Mouse (Mus musculus) liver, postnatal 0 days (tissue): Measurements from ENCODE around the gene Adad1. TPM values are rescaled to one million over a fixed set of nuclear protein-coding genes. Genes with fewer than 3 reads are reported as not detected.

Experiments used
- ATAC-seq: fragments of 200-750 bp; cut with Nextera tagmentation; 2 replicates; pipeline ENCODE4 v1.8.0; 2017; ENCODE audit warnings: mild to moderate bottlenecking, moderate library complexity
- DNase-seq: peaks from one replicate; pipeline ENCODE4 v3.0.0-alpha.2; 2016
- H3K27ac ChIP-seq: fragments of 300-500 bp; sonication (generic); 2 replicates; pipeline ENCODE4 v1.5.1; 2014; ENCODE audit warnings: antibody characterized with exemption, moderate library complexity, mild to moderate bottlenecking, low read depth
- H3K27me3 ChIP-seq: fragments of 300-500 bp; sonication (generic); 2 replicates; pipeline ENCODE4 v1.6.1; 2014; ENCODE audit warnings: low read length, control low read depth, mixed read lengths; ENCODE audit not compliant: insufficient read depth
- H3K36me3 ChIP-seq: fragments of 300-500 bp; sonication (generic); replicated peaks from 2 replicates; pipeline ENCODE4 v1.6.1; 2014; ENCODE audit warnings: mild to moderate bottlenecking, control low read depth, low read length, moderate library complexity, mixed read lengths; ENCODE audit not compliant: insufficient read depth
- H3K4me1 ChIP-seq: fragments of 300-500 bp; sonication (generic); 2 replicates; pipeline ENCODE4 v1.6.1; 2014; ENCODE audit warnings: antibody characterized with exemption, mild to moderate bottlenecking, control low read depth; ENCODE audit not compliant: insufficient read depth
- H3K4me2 ChIP-seq: fragments of 300-500 bp; sonication (generic); 2 replicates; pipeline ENCODE4 v1.6.1; 2014; ENCODE audit warnings: low read depth, mild to moderate bottlenecking, low read length, moderate library complexity, mixed read lengths
- H3K4me3 ChIP-seq: fragments of 300-500 bp; sonication (generic); 2 replicates; pipeline ENCODE4 v1.5.1; 2014; ENCODE audit warnings: low read depth, low read length
- H3K9ac ChIP-seq: fragments of 300-500 bp; sonication (generic); replicated peaks from 2 replicates; pipeline ENCODE4 v1.6.1; 2014; ENCODE audit warnings: mild to moderate bottlenecking, moderate library complexity
- H3K9me3 ChIP-seq: fragments of 300-500 bp; sonication (generic); 2 replicates; pipeline ENCODE4 v1.6.1; 2016; ENCODE audit warnings: mild to moderate bottlenecking, control low read depth, low read length, mixed read lengths
- CTCF ChIP-seq: sonication (generic); IDR thresholded peaks from 2 replicates; pipeline ENCODE4 v1.5.1; 2016; ENCODE audit warnings: antibody characterized with exemption, low read depth
- EP300 ChIP-seq: IDR thresholded peaks from 2 replicates; pipeline ENCODE4 v1.6.1; 2016; ENCODE audit warnings: antibody characterized with exemption, low read depth, mild to moderate bottlenecking
- WGBS: fragments of 180-500 bp; shearing (Covaris S2); extraction: QIAGEN DNeasy Blood & Tissue Kit; methylation state at CpG from one replicate; pipeline ENCODE4 v1.1.7; 2014; ENCODE audit not compliant: insufficient replicate concordance; 5-methylcytosine and 5-hydroxymethylcytosine counted together
- polyA plus RNA-seq: library from polyadenylated mRNA; unstranded; fragments of >200 nt; fragmentation: Nextera tagmentation; extraction: Ambion mirVana; gene quantifications from 2 replicates; pipeline ENCODE4 v1.2.1, GENCODE M21; 2015

Adad1 gene
- polyA plus RNA-seq, 1 experiment from 2014 or later = 0.04 TPM

DNA sequence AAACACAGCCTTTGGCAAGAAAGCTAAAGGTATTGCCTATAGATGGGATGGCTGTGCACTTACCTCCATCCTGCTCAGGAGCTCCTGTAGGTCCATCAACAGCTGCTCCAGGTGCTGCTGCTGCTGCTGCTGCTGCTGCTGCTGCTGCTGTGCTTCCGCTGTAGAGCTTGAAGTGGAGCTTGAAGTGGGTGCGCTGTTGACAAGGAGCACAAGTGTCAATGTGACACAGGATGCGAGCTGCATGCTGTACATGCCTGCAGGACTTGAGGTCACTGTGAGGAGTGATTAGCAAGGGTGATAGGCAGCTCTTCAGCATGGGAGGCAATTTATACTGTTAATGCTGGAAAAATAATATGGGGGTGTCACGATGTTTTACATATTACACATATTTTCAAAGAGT is 62.3 kb downstream of the Adad1 start, which contains the start of gene Il2:
Gene Il2, minus strand, starts transcription at position 305 of the 400 bp plus-strand sequence.
- Histone ChIP-seq H3K4me2 (no peak within 1 kb of the TSS), H3K27me3 (no peaks in the 10 kb centered on the region), H3K9ac (no peak within 1 kb of the TSS), H3K9me3 (no peaks in the 10 kb centered on the region), H3K36me3 (no peaks in the 10 kb centered on the region), H3K27ac (no peak within 1 kb of the TSS), H3K4me3 (no peak within 1 kb of the TSS), H3K4me1 (no peaks in the 10 kb centered on the region)
- TF ChIP-seq CTCF (no peak), EP300 (no peak)
- WGBS = 71% methylated on average over 4 of the region's 4 CpGs
- ATAC-seq = no peak
- no peak for DNase-seq

DNA sequence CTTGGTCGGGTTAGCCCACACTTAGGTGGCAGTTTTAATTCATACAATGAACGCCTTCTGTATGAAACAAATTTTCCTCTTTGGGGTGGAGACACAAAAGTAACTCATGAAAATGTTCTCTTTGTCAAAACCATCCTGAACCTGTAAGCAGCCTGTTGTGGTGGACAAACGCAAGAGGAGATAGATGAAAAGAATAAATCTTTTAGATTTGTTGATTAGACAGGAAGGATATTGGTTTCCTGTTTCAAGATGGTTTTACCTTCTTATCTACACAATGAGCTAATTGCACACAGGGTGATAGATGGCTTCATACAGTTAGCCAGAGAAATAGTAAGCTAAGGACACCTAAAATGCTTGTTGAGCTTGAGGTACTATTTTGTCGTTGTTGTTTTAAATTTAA is 62.8 kb downstream of the Adad1 start:
- no peak for ATAC-seq
- Histone ChIP-seq H3K9me3 (no peaks in the 10 kb centered on the region), H3K27ac (no peak overlapping the region), H3K4me2 (no peak overlapping the region), H3K27me3 (no peaks in the 10 kb centered on the region), H3K36me3 (no peaks in the 10 kb centered on the region), H3K9ac (no peak overlapping the region), H3K4me3 (no peak overlapping the region), H3K4me1 (no peaks in the 10 kb centered on the region)
- no peak for TF ChIP-seq EP300
- no peak for TF ChIP-seq CTCF
- DNase-seq = no peak
- WGBS = 37% methylated on average over 4 of the region's 4 CpGs

DNA sequence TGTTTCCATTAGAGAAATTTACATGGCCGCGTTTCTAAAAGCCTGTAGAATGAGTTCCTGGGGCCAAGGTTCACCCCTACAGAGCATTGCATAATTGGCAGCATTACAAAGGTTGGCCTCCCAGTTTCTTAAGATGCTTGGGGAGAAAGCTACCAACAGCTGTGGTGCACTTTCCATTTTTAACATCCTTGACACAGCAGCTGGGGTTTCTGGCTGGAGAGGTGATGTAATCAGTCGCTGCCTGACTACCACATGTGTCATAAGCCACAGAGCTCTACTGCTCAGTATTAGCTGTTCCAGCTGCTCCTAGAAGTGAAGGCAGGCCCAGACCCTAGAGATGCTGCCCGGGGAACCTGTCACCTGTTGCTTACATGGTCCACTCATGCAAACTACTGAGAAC is 64.9 kb downstream of the Adad1 start:
- no peaks in the 10 kb centered on the region for H3K36me3 ChIP-seq
- H3K27ac ChIP-seq = no peak overlapping the region
- no peak for TF ChIP-seq EP300
- no peak for TF ChIP-seq CTCF
- no peak overlapping the region for H3K4me3 ChIP-seq
- no peak overlapping the region for H3K9ac ChIP-seq
- ATAC-seq (no peak), DNase-seq (no peak)
- H3K4me2 ChIP-seq = no peak overlapping the region
- 33% methylated on average over 4 of the region's 4 CpGs for WGBS
- no peaks in the 10 kb centered on the region for H3K9me3 ChIP-seq
- H3K27me3 ChIP-seq = no peaks in the 10 kb centered on the region
- H3K4me1 ChIP-seq = no peaks in the 10 kb centered on the region

DNA sequence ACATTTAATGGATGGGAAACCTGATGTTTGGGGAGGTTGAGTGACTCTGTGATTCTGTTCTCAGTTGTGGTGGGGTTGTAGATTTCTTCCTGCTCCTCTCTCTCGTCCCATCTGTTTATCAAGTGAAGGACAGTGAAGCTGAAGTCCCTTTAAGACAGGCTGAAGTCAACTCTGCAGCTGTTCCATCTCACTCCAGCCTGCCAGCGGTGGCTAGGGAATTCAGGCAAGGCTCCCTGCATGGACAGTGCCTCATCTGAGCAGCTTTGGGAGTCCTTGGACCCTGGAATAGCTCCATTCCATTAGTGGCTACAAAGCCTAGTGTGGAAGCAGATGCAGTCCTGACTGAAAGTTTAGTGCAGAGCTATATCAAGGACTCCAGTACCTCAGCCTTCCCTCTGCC is 65.7 kb downstream of the Adad1 start:
- H3K4me3 ChIP-seq = no peak overlapping the region
- H3K36me3 ChIP-seq = no peaks in the 10 kb centered on the region
- no peak overlapping the region for H3K4me2 ChIP-seq
- no peak for ATAC-seq
- H3K9ac ChIP-seq = no peak overlapping the region
- H3K4me1 ChIP-seq = no peaks in the 10 kb centered on the region
- no peaks in the 10 kb centered on the region for H3K9me3 ChIP-seq
- TF ChIP-seq EP300 (no peak), CTCF (no peak)
- H3K27me3 ChIP-seq = no peaks in the 10 kb centered on the region
- no peak overlapping the region for H3K27ac ChIP-seq
- WGBS = 58% methylated on average over 2 of the region's 2 CpGs
- DNase-seq = no peak

DNA sequence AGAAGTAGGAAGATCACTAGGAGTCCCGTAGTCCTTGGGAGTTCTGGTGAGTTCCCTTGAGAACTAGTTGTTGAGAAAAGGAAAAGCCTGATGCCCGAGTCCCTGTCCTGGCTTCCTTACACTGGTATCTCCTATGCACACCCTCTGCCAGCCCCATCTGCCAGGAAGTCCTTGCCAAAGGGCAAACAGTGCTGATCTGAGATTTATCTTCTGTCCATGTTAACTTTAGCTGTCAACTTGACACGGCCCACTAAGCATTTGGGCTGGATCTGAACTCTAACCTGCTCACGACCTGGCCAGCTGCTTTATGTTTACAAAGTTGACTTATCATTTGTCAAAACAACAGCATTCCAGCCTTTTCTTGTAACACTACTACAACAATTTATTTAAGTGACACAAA is 73.9 kb downstream of the Adad1 start:
- no peaks in the 10 kb centered on the region for H3K27me3 ChIP-seq
- DNase-seq (no peak), ATAC-seq (no peak)
- no peak overlapping the region for H3K9ac ChIP-seq
- no peak overlapping the region for H3K27ac ChIP-seq
- H3K9me3 ChIP-seq = no peaks in the 10 kb centered on the region
- WGBS = 53% methylated on average over 4 of the region's 4 CpGs
- H3K4me1 ChIP-seq = 0 out of 2 replicates have a peak, but pooled peaks cover 3% of the 10 kb centered on the region
- no peak overlapping the region for H3K4me3 ChIP-seq
- TF ChIP-seq EP300 (no peak), CTCF (no peak)
- no peaks in the 10 kb centered on the region for H3K36me3 ChIP-seq
- no peak overlapping the region for H3K4me2 ChIP-seq

DNA sequence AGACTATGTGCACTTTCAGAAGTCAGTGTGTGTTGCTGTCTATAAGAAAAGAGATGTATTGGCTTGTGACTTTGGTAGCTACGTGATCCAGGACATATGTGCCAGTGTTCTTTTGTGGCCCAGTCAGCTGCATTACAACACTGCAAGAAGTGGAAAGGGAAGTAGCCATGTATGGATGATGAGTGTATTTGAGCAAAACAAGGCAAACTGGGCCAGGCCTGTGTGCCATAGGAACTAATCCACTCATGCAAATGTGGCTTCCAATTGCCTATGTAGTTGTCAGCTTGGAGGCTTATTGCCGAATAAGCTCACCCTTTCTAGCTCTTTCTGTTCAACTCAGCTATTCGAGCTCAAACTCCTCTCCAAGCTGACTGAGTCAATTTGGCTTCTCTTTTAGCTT is 75.9 kb downstream of the Adad1 start:
- no peak for TF ChIP-seq CTCF
- TF ChIP-seq EP300 = no peak
- ATAC-seq = no peak
- no peak overlapping the region for H3K4me2 ChIP-seq
- H3K9me3 ChIP-seq = no peaks in the 10 kb centered on the region
- no peak overlapping the region for H3K4me3 ChIP-seq
- H3K36me3 ChIP-seq = no peaks in the 10 kb centered on the region
- H3K4me1 ChIP-seq = 0 out of 2 replicates have a peak, but pooled peaks cover 3% of the 10 kb centered on the region
- WGBS = 56% methylated on average over 3 of the region's 3 CpGs
- H3K27ac ChIP-seq = no peak overlapping the region
- no peak for DNase-seq
- no peak overlapping the region for H3K9ac ChIP-seq
- H3K27me3 ChIP-seq = no peaks in the 10 kb centered on the region
